Mouse (Mus musculus) small intestine, adult 2 months (tissue): Measurements from ENCODE around the gene Tbl2. TPM values are rescaled to one million over a fixed set of nuclear protein-coding genes. Genes with fewer than 3 reads are reported as not detected.

ENCODE experiments used
- H3K27ac ChIP-seq: fragments of 200-500 bp; 2 replicates; pipeline ENCODE4 v1.5.1; 2012; ENCODE audit warnings: low read depth, low read length, control low read depth, inconsistent platforms; ENCODE audit not compliant: insufficient read depth
- H3K27me3 ChIP-seq: fragments of 200-500 bp; 2 replicates; pipeline ENCODE4 v1.6.1; 2012; ENCODE audit warnings: mild to moderate bottlenecking, moderate library complexity, low read length, inconsistent platforms; ENCODE audit not compliant: control insufficient read depth, insufficient read depth
- H3K36me3 ChIP-seq: fragments of 200-500 bp; 2 replicates; pipeline ENCODE4 v1.6.1; 2012; ENCODE audit warnings: mild to moderate bottlenecking, low read length, control low read depth, inconsistent platforms; ENCODE audit not compliant: control insufficient read depth, insufficient read depth
- H3K4me1 ChIP-seq: fragments of 200-500 bp; 2 replicates; pipeline ENCODE4 v1.6.1; 2012; ENCODE audit warnings: low read length, inconsistent platforms, mixed read lengths; ENCODE audit not compliant: control insufficient read depth, insufficient read depth, insufficient read length
- H3K4me3 ChIP-seq: fragments of 200-500 bp; 2 replicates; pipeline ENCODE4 v1.5.1; 2012; ENCODE audit warnings: low read depth, mild to moderate bottlenecking, control low read depth, inconsistent platforms, low read length, moderate library complexity
- CTCF ChIP-seq: fragments of 200-500 bp; IDR thresholded peaks from 2 replicates; pipeline ENCODE4 v1.5.1; 2012; ENCODE audit warnings: low read depth, mild to moderate bottlenecking, control low read depth, inconsistent platforms, low read length, moderate library complexity, mixed read lengths; ENCODE audit not compliant: insufficient replicate concordance, insufficient read length; ENCODE audit errors: extremely low read depth
- POLR2A ChIP-seq: fragments of 200-500 bp; IDR thresholded peaks from 2 replicates; pipeline ENCODE4 v1.6.1; 2012; ENCODE audit warnings: low read depth, mild to moderate bottlenecking, control low read depth, inconsistent platforms, low read length, moderate library complexity
- WGBS: fragments of 180-500 bp; shearing (Covaris S2); methylation state at CpG from one replicate; pipeline ENCODE4 v1.1.7; 2018; 5-methylcytosine and 5-hydroxymethylcytosine counted together
- polyA plus RNA-seq: library from polyadenylated mRNA; depleted of rRNA; stranded (reverse); fragments of >200 nt; gene quantifications from 2 replicates; pipeline ENCODE4 v1.2.3, GENCODE M21; 2012

Tbl2 gene
- polyA plus RNA-seq, 1 experiment: 5.3 TPM

GRCm38 (mm10) chr5:135167469-135167868, 18.0 kb downstream of the Tbl2 start:
- Histone ChIP-seq H3K4me1 (no peaks in the 10 kb centered on the region; the same call in 1 of the 2 replicates), H3K36me3 (peaks cover 7% of the 10 kb centered on the region; the same call in 1 of the 2 replicates), H3K4me3 (no peak overlapping the region), H3K27ac (no peak overlapping the region), H3K27me3 (no peaks in the 10 kb centered on the region)
- WGBS: 95% methylated on average over 4 of the region's 4 CpGs
- no peak for TF ChIP-seq POLR2A
- TF ChIP-seq CTCF: no peak

DNA sequence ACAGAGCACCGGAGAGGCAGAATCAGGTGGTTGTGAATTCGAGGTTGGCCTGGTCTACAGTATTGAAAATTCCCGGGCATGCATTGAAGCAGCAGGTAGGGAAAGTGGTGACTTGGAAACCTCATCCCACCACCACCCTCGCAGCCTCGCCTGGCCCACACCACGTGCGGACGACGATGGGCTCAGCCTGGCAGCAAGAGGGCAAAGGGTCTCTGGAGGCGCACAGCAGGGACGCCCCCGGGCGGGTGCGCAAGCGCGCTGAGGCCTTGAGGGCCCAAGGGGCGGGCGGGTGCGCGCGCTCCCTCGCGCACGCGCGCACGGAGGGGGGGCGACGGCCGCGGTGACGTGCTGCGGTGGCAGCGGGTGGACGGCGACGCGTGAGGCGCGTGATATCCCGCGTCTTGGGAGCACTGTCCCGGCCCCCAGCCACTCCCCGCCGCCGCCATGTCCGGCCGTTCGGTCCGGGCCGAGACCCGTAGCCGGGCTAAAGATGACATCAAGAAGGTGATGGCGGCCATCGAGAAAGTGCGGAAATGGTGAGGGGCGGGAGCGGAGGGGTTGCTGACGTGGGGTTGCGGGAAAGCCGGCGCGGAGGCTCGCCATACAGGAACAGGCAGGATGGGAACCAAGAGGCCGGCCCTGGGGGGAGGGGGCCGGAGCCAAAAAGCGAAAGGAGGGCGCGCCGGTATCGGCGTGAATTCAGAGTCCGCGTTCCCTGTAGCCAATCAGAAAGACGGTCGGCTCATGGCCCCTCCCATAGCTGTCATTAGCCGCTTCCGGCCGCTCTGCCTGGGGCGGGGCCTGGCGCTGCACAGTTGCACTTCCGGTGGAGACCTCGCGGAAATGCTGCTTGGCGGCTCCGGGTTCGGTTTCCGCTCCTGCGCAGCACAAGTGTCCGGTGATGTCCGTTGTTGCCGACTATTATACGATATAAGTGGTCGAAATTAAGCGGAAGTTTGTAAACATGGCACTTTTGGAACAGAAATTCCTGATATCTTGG, 18.9 kb downstream of the Tbl2 start, which contains the start of gene Bcl7b:
Gene Bcl7b, plus strand, starts transcription at position 221 of the 1,000 bp plus-strand sequence.
- Histone ChIP-seq H3K27me3 (no peaks in the 10 kb centered on the region), H3K36me3 (peaks cover 13% of the 10 kb centered on the region), H3K4me1 (no peaks in the 10 kb centered on the region; the same call in 1 of the 2 replicates), H3K27ac (peak within 1 kb of the TSS; percentile 95), H3K4me3 (peak within 1 kb of the TSS; percentile 87)
- peak; percentile 35; the same call in 1 of the 2 replicates for TF ChIP-seq POLR2A
- no peak for TF ChIP-seq CTCF
- under 1% methylated on average over 95 of the region's 95 CpGs for WGBS

DNA sequence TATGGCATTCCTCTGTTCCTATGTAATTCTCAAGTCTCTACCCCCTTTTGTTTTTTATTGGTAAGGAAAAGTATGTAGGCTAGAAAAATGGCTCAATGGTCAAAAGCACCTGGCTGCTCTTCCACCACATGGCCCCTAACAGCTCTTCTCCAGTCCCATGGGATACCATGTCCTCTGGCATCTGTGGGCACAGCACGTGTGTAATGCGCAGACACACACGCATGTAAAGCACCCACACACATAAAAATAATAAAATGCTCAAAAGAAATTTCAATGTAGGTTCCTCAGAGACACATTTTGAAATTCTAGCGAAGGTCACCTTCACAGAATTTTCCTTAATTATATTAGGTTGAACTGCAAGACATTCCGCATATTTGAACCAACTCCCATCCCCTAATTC, 20.0 kb downstream of the Tbl2 start:
- no peak overlapping the region for H3K27ac ChIP-seq
- peak overlapping the region; percentile 87 for H3K4me3 ChIP-seq
- peaks cover 22% of the 10 kb centered on the region for H3K36me3 ChIP-seq
- no peaks in the 10 kb centered on the region; the same call in 1 of the 2 replicates for H3K4me1 ChIP-seq
- 89% methylated on average over 5 of the region's 5 CpGs for WGBS
- TF ChIP-seq POLR2A: no peak
- no peak for TF ChIP-seq CTCF
- H3K27me3 ChIP-seq: no peaks in the 10 kb centered on the region

DNA sequence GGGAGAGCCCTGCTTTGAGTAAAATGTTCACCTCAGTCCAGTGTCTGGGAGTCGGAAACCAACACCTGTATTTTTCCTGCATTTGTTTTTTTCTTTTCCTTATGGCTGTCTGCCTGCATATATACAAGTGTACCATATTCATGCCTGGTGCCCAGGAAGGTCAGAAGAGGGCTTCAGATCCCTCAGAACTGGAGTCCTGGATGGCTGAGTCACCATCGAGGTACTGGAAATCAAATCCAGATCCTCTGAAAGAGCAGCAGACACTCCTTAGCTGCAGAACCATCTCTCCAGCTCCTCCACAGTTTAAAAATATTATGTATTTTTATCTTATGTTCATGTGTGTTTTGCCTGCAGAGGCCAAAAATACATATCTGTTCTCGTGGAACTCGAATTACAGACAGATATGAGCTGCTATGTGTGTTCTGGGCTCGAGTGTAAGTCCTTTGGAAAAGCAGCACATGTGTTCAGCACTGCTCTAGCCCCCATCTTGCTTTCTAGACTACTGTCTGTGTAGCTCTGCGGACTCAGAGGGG, 22.3 kb downstream of the Tbl2 start:
- H3K27me3 ChIP-seq: no peaks in the 10 kb centered on the region
- TF ChIP-seq POLR2A: no peak
- TF ChIP-seq CTCF: no peak
- H3K4me3 ChIP-seq: no peak overlapping the region
- H3K36me3 ChIP-seq: peaks cover 30% of the 10 kb centered on the region
- no peak overlapping the region for H3K27ac ChIP-seq
- 84% methylated on average over 6 of the region's 6 CpGs for WGBS
- no peaks in the 10 kb centered on the region; the same call in 1 of the 2 replicates for H3K4me1 ChIP-seq

DNA sequence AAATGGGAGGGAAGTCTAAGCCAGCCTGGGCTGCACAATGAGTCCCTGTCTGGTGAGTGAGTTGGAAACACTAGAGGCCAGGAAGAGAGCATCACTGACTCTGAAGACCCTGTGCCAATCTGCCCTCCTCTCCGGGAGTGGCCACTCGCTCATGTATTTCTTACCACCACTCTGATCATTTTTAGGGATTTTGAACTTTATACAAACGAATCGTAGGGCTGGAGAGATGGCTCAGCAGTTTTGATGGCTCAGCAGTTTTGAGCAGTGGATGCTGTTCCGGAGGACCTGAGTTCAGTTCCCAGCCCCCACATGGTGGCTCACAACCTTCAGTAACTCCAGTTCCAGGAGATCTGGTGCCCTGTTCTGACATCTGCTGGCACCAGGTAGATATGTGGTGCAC, 23.5 kb downstream of the Tbl2 start:
- H3K4me3 ChIP-seq: no peak overlapping the region
- H3K4me1 ChIP-seq: no peaks in the 10 kb centered on the region; the same call in 1 of the 2 replicates
- TF ChIP-seq CTCF (no peak), POLR2A (no peak)
- WGBS: 91% methylated on average over 5 of the region's 5 CpGs
- peaks cover 41% of the 10 kb centered on the region for H3K36me3 ChIP-seq
- H3K27me3 ChIP-seq: no peaks in the 10 kb centered on the region
- H3K27ac ChIP-seq: no peak overlapping the region

- Histone ChIP-seq H3K4me3 (no peak overlapping the region), H3K27ac (no peak overlapping the region), H3K36me3 (peaks cover 60% of the 10 kb centered on the region), H3K4me1 (no peaks in the 10 kb centered on the region), H3K27me3 (no peaks in the 10 kb centered on the region)
- no peak for TF ChIP-seq POLR2A
- no peak for TF ChIP-seq CTCF
These were observed 25.6 kb downstream of the Tbl2 start for GRCm38 (mm10) chr5:135175086-135175485.

- no peak overlapping the region for H3K4me3 ChIP-seq
- H3K4me1 ChIP-seq: no peaks in the 10 kb centered on the region
- TF ChIP-seq POLR2A (no peak), CTCF (no peak)
- peaks cover 67% of the 10 kb centered on the region for H3K36me3 ChIP-seq
- H3K27me3 ChIP-seq: no peaks in the 10 kb centered on the region
- no peak overlapping the region for H3K27ac ChIP-seq
- 82% methylated on average over 3 of the region's 3 CpGs for WGBS
These were observed 29.1 kb downstream of the Tbl2 start for GRCm38 (mm10) chr5:135178523-135178922.
